Mouse (Mus musculus) kidney, postnatal 36 days (tissue): Measurements from ENCODE around the gene Qprt.
A peak's percentile ranks its signal among the peaks of the same experiment; 100 is the strongest.

Experiments used
- DNase-seq, 2 experiments: peaks; one replicate each; pipeline ENCODE4 v3.0.0; 2021 to 2022; ENCODE audit warnings: mixed read lengths in 2 of 2

Gene Qprt

DNA sequence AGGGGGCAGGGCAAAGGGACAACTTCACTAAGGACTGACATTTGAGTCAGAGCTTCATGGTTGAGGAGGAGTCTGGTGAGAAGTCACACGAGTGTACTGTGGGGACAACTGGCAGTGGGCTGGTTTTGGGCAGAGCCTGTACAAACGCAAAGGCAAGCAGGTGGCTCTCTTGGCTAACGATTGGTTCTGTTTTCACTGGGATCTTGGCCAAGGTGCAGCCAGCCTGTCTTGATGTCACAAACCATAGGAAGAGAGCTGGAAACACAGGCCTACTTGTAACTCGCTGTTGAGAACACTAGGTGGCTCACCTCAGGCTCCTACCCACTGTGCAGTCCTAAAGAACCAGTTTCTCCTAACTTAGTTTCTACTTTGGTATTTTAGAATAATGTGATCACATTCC lies 7.6 kb upstream of the Qprt start:
- DNase-seq = peak; percentile 58 to 63

- peak; percentile 91 to 92 for DNase-seq
Observed at GRCm38 (mm10) chr7:127121061-127121910, 740 bp downstream of the Qprt start.

- peak; percentile 45 to 57 for DNase-seq
Observed at GRCm38 (mm10) chr7:127118671-127119445, 3.2 kb downstream of the Qprt start.

GRCm38 (mm10) chr7:127117948-127118347 lies 4.1 kb downstream of the Qprt start:
- peak; percentile 57 to 67 for DNase-seq

DNA sequence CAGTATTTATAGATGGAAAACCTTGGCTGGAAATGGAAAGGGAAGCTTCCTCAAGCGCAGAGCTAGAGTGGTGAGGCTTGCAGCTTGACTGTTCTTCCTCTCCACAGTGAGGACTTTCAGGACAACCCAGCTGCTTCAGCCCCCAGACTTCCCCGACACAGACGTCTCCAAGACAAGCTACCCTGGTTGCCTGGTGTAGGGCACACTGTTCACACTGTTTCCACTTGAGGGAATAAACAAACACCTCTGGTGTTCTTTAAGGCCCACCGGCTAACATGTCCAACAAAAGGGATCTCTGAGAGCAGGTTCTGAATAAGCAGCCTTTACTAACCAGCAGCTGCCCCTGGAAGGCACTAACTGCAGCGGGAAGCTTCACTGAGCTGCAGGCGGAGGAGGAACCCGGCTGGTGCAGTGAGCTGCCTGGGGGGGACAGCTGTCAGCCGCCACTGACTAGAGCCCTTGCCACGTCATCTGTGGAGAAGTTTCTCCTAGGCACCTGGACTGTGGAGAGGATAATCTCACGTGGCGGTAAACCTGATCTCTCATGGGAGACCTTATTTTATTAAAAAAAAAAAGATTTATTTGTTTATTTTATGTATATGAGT lies 5.6 kb downstream of the Qprt start:
- no peak for DNase-seq

GRCm38 (mm10) chr7:127114920-127115319 lies 7.1 kb downstream of the Qprt start:
- DNase-seq = no peak

DNA sequence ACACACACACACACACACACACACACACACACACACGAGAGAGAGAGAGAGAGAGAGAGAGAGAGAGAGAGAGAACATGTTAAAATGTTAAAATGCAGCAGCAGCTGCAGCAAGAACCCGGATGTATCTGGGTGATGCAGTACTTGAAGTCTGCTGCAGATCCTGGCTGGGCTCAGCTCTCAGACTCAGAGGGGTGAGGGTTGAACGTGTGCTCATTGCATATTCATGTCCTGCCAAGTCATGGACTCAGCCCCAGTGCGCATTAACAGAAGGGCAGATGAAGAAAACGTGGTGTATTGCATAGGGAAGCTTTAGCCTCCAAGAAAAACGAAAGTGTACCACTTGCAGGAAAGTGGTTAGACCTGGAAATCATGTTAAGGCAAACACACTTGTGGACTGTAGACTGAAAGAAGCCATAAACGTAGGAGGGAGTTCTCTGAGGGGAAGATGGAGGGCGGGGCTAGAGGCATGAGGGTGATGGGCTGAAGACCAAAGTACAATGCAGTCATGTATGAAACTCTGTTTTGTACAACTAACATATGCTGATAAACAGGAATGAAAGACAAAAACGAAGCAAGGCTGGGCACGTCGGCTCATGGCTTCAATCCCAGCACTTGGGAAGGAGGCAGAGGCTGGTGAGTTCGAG lies 8.3 kb downstream of the Qprt start:
- DNase-seq = peak; percentile 70 to 73

DNA sequence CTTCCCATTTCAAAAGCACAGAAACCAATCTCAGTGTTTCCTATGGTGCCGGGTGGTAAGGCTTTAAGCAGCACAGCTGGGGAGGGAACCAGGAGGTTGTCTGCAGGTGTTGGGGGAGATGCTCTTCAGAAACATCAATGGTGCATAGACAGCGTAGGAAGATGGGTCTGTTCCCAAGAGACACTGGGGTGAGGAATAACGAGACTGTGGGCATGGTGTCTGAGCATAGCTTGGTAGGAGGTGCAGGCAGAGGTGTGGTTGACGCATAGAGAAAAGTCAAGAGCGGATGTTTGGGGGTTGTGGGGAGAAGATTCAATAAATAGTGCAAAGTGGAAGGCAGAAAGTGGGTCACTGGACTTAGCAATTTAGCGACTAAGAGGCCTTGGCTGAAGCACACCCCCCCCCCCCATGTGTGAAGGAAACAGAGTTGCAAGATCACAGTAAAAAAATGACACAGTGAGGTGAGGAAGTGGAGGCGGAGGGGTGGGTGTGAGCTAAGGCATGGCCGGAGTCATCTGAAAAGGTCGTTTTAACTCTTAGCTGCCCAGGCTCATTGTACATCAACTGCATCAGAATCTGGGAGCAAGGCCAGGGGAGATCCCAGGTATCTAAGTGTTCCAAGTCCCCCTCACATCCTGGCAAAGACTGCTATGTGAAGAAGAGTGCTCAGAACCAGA lies 9.0 kb downstream of the Qprt start:
- DNase-seq = no peak

GRCm38 (mm10) chr7:127112251-127112841 lies 9.7 kb downstream of the Qprt start:
- DNase-seq = no peak

- DNase-seq = peak; percentile 50 to 82
Observed at GRCm38 (mm10) chr7:127111461-127111860, 10.6 kb downstream of the Qprt start.

GRCm38 (mm10) chr7:127110239-127111007 lies 11.6 kb downstream of the Qprt start:
- peak; percentile 71 to 84 for DNase-seq

DNA sequence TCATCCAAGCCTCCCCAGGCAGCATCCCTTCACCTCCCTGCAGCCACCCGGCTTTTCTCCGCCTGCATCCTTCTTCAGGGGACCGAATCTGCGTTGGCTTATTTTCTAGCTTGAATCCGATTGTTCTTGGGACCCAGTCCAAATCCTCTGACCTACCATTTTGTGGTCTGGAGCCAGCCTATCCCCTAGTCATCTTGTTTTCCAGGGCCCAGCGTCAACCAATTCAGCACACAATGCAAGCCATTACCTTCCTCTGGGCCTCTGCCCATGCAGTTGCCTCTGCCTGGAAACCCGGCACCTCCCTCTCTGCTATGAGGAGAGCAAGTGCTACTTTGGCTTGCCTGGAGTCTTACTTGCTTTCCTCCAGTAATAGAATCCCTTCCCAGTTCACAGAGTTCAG lies 16.5 kb downstream of the Qprt start:
- DNase-seq = no peak

- peak; percentile 83 to 86 for DNase-seq
Observed at GRCm38 (mm10) chr7:127104560-127105332, 17.3 kb downstream of the Qprt start.

- DNase-seq = no peak
Observed at GRCm38 (mm10) chr7:127103960-127104359, 18.1 kb downstream of the Qprt start.

GRCm38 (mm10) chr7:127102148-127102547 lies 19.9 kb downstream of the Qprt start:
- no peak for DNase-seq

DNA sequence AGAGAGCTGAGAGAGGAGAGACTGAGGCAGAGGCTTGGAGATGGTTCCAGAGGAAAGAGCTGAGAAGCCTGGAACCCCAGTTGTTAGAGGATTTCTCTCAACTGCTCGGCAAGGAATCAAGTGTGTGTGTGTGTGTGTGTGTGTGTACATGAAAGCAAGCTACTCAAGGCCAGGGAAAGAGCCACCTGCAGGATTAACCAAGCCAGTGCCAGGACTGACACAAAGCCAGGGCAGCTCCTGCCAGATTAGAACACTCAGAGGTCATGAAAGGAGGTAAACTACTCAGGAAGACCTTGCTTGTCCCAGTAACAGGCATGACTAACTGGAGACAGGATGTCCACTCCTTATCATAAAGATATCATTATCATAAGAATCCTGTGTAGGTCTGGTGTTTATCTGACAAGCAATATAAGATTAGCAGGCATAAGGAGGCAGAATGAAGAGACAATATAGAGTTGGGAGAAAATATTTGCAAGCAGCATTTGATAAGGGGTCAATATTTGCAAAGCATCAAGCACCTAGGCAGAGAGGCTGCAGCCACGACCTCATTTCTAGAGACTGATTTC lies 20.5 kb downstream of the Qprt start:
- DNase-seq = no peak

DNA sequence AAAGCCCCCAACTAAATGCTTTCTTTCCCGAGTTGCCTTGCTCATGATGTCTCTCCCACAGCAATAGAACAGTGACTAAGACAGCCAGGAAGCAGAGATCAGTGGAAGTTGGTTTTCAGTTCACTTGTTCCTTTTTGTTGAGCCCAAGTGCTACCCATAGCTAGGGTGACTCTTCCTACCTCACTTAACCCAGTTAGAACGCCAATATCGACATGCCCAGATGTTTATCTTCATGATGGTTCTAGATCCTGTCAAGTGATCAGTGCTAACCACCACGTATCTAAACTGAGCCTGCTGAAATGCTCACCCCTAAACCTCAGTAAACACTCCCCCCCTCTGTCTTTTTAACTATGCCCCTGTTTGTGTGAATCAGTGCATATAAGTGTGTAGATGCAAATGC lies 22.5 kb downstream of the Qprt start:
- DNase-seq = no peak

DNA sequence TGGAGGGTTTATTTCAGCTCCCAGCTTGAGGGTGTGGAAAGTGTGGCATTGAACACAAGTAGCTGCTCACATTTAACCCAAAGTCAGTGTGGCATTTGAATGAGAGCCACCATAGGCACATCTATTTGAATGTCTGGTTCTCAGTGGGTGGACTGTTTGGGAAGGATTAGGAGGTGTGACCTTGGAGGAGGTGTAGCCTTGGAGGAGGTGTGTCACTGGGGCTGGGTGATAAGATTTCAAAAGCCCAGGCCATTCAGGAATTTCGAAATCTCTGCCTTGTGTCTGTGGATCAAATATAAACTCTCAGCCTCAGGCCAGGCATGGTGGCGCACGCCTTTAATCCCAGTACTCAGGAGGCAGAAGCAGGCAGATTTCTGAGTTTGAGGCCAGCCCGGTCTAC lies 23.1 kb downstream of the Qprt start:
- DNase-seq = no peak

DNA sequence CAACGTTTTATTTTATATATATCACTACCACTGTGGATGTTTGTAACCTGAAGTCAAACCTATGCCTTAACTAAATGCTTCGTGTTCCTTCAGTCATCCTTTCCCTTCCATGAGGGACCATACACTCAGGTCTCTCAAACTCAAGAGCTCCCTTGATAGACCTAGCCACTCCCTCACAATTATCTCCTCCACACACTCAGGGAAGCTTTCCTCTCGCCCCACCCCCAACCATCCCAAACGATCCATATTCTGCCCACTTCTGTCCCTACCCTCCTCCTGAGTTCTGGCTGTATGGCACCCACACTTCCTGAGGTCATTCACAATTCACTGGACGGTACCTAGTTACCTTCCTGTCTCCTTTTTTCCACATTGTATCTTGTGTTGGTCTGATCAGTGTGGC lies 23.5 kb downstream of the Qprt start:
- DNase-seq = no peak

GRCm38 (mm10) chr7:127096456-127096855 lies 25.6 kb downstream of the Qprt start:
- DNase-seq = no peak
